ENCODE assay signal across 9 mouse cellular contexts in the genomic region with DNA sequence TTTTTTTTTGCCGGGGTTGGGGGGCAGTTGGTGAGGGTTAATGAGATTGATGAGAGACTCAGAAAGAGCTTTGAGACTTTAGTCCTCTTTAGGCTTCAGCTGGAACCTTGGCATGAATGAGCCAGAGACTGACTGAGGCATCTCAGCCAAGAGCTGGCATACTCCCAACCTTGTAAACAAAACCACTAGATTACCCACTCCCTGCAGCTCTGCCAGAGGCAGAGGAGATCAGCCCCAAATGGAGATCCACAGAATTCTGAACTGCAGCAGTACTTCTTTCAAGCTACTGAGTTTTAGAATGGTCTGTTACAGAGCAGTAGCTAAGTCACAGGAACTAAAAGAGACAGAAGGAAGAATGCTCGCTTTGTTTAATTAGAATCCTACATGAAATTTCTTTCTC. TPM values are rescaled to one million over a fixed set of nuclear protein-coding genes. Genes with fewer than 3 reads are reported as not detected.
DNase-seq lines count a peak whose midpoint lies in the region.
"Had no signal": no experiment of that assay in that cellular context is flagged by ENCODE, and none has a peak within 500 bp of the region (broad histone marks: within the 10 kb centered on the region; RNA-seq: fewer than 3 reads in every experiment).

No protein-coding gene starts in this region.

- DNase-seq in frontal cortex, postnatal 36 days (ENCODE audit: low spot score in 2 of 2), result peak; percentile 24 to 61
- DNase-seq in frontal cortex, postnatal 10 days (ENCODE audit: low spot score in 2 of 2), result no peak
- DNase-seq in right cerebral cortex, adult 18-20 months, result peak; percentile 60
- no peak for DNase-seq in right cerebral cortex, postnatal 14 days
- DNase-seq in layer of hippocampus, adult 11-12 months (ENCODE audit: low spot score), result peak; percentile 57
- peak; percentile 22 for DNase-seq in right cerebral cortex, postnatal 4 days
- no peak for DNase-seq in thymus, postnatal 0 days (ENCODE audit: low spot score)
- no peak for DNase-seq in urinary bladder, postnatal 4 days (ENCODE audit: low spot score in 2 of 2)

RNA-seq across cellular contexts. Expression of gene Sycp3, which starts 8.1 kb away (rescaled TPM):
- polyA plus RNA-seq in thymus, postnatal 0 days (2015; fragmentation: Nextera tagmentation; extraction: Ambion mirVana), result 0.16 TPM in 1 of 2 replicates, not detected in the other
- polyA plus RNA-seq: embryonic facial prominence, embryonic 11.5 days had no signal

RNA-seq across cellular contexts. Expression of gene Chpt1, which starts 52.7 kb away (rescaled TPM):
- polyA plus RNA-seq in thymus, postnatal 0 days (2015; fragmentation: Nextera tagmentation; extraction: Ambion mirVana), result 10.0 and 12.4 TPM in 2 replicates

Comparison
In these comparisons a context has a peak if more than half of its experiments do, and no peak if none do; other contexts are left out.
1. DNase-seq: peak in frontal cortex, postnatal 36 days (2 of 2), right cerebral cortex, adult 18-20 months (single experiment), layer of hippocampus, adult 11-12 months (single experiment) and right cerebral cortex, postnatal 4 days (single experiment); none in frontal cortex, postnatal 10 days (0 of 2), right cerebral cortex, postnatal 14 days (single experiment), thymus, postnatal 0 days (single experiment) and urinary bladder, postnatal 4 days (0 of 2).